Mouse (Mus musculus): ENCODE measurements around the gene Cryzl1. TPM values are rescaled to one million over a fixed set of nuclear protein-coding genes. Genes with fewer than 3 reads are reported as not detected.

The Cryzl1 gene
- total and polyA plus RNA-seq, 3 experiments, result 20.2 to 44.4 TPM; not detected in 1

GRCm38 (mm10) chr16:91746101-91746950 is 17.6 kb upstream of the Cryzl1 start:
- no peaks in the 10 kb centered on the region for H3K79me2 ChIP-seq (ENCODE audit: control insufficient read depth, insufficient read depth, low read length, poor library complexity)
- H3K27me3 ChIP-seq (ENCODE audit: control insufficient read depth in 1 of 2, insufficient read depth in 2 of 2, low read length in 2 of 2), result no peaks in the 10 kb centered on the region
- H3K9ac ChIP-seq (ENCODE audit: control insufficient read depth, low read depth, low read length, poor library complexity, severe bottlenecking), result no peak overlapping the region
- H3K36me3 ChIP-seq (ENCODE audit: control insufficient read depth in 1 of 2, insufficient read depth in 2 of 2, low read length in 2 of 2), result peaks cover 0 to 3% of the 10 kb centered on the region in 2 experiments; a peak in 1 of 4 replicates
- TF ChIP-seq POLR2A (IDR thresholded peaks at IDR 0.05; ENCODE audit: control insufficient read depth in 1 of 2, insufficient read depth in 1 of 2, low read depth in 1 of 2, low read length in 2 of 2, poor library complexity in 1 of 2), result no peak
- H3K4me1 ChIP-seq (ENCODE audit: control insufficient read depth in 1 of 2, insufficient read depth in 2 of 2, low read length in 2 of 2), result no peaks in the 10 kb centered on the region
- no peak overlapping the region for H3K4me3 ChIP-seq (ENCODE audit: control insufficient read depth in 1 of 2, insufficient read depth in 1 of 2, low read depth in 2 of 2, low read length in 2 of 2)
- peak; percentile 29 for DNase-seq (ENCODE audit: low read depth, low spot score)
- H3K27ac ChIP-seq (ENCODE audit: control insufficient read depth, low read depth, low read length), result no peak overlapping the region
- H3K9me3 ChIP-seq (replicated peaks; ENCODE audit: insufficient read depth, low read length), result no peaks in the 10 kb centered on the region

GRCm38 (mm10) chr16:91743055-91743454 is 14.3 kb upstream of the Cryzl1 start:
- Histone ChIP-seq H3K9me3 (replicated peaks; ENCODE audit: insufficient read depth, low read length) (no peaks in the 10 kb centered on the region), H3K27me3 (ENCODE audit: control insufficient read depth in 1 of 2, insufficient read depth in 2 of 2, low read length in 2 of 2) (no peaks in the 10 kb centered on the region), H3K27ac (ENCODE audit: control insufficient read depth, low read depth, low read length) (no peak overlapping the region), H3K4me3 (ENCODE audit: control insufficient read depth in 1 of 2, insufficient read depth in 1 of 2, low read depth in 2 of 2, low read length in 2 of 2) (no peak overlapping the region), H3K9ac (ENCODE audit: control insufficient read depth, low read depth, low read length, poor library complexity, severe bottlenecking) (no peak overlapping the region), H3K36me3 (ENCODE audit: control insufficient read depth in 1 of 2, insufficient read depth in 2 of 2, low read length in 2 of 2) (peaks cover 0 to 3% of the 10 kb centered on the region in 2 experiments; a peak in 1 of 4 replicates), H3K4me1 (ENCODE audit: control insufficient read depth in 1 of 2, insufficient read depth in 2 of 2, low read length in 2 of 2) (no peaks in the 10 kb centered on the region), H3K79me2 (ENCODE audit: control insufficient read depth, insufficient read depth, low read length, poor library complexity) (no peaks in the 10 kb centered on the region)
- TF ChIP-seq EP300 (IDR thresholded peaks at IDR 0.05; ENCODE audit: low read depth in 1 of 2, low read length in 2 of 2) (no peak), MAX (IDR thresholded peaks at IDR 0.05; ENCODE audit: low read length) (no peak), ZNF384 (IDR thresholded peaks at IDR 0.05; ENCODE audit: low read depth, low read length) (no peak), TCF12 (IDR thresholded peaks at IDR 0.05; ENCODE audit: low read depth, low read length) (no peak), RCOR1 (IDR thresholded peaks at IDR 0.05; ENCODE audit: low read depth, low read length) (no peak), CHD1 (IDR thresholded peaks at IDR 0.05; ENCODE audit: low read depth, low read length) (no peak), ZKSCAN1 (IDR thresholded peaks at IDR 0.05; ENCODE audit: low read depth, low read length) (no peak), ZC3H11A (IDR thresholded peaks at IDR 0.05; ENCODE audit: low read depth, low read length) (no peak), POLR2A (IDR thresholded peaks at IDR 0.05; ENCODE audit: control insufficient read depth in 1 of 2, insufficient read depth in 1 of 2, low read depth in 1 of 2, low read length in 2 of 2, poor library complexity in 1 of 2) (no peak), GABPA (IDR thresholded peaks at IDR 0.05; ENCODE audit: low read depth, low read length) (no peak), ELF1 (IDR thresholded peaks at IDR 0.05; ENCODE audit: low read depth, low read length) (no peak), NRF1 (IDR thresholded peaks at IDR 0.05; ENCODE audit: insufficient read depth, low read depth, low read length, poor library complexity, severe bottlenecking) (no peak), RAD21 (IDR thresholded peaks at IDR 0.05; ENCODE audit: low read depth, low read length) (no peak), ZMIZ1 (IDR thresholded peaks at IDR 0.05; ENCODE audit: low read depth, low read length) (no peak), TBP (IDR thresholded peaks at IDR 0.05; ENCODE audit: low read depth, low read length) (no peak), SIN3A (IDR thresholded peaks at IDR 0.05; ENCODE audit: low read length) (no peak), MXI1 (IDR thresholded peaks at IDR 0.05; ENCODE audit: low read depth, low read length) (no peak), NELFE (IDR thresholded peaks at IDR 0.05; ENCODE audit: low read depth, low read length) (no peak), UBTF (IDR thresholded peaks at IDR 0.05; ENCODE audit: borderline replicate concordance, insufficient read depth, low read depth, low read length) (no peak), MAZ (IDR thresholded peaks at IDR 0.05; ENCODE audit: low read depth, low read length) (no peak)
- no peak for DNase-seq (ENCODE audit: low read depth, low spot score)

All from MEL (cell line).